Mouse (Mus musculus): ENCODE measurements around the gene Lypd6b. TPM values are rescaled to one million over a fixed set of nuclear protein-coding genes. Genes with fewer than 3 reads are reported as not detected.
A peak's percentile ranks its signal among the peaks of the same experiment; 100 is the strongest.

The Lypd6b gene
- polyA plus RNA-seq (2014; fragmentation: Nextera tagmentation; extraction: Ambion mirVana): 0.36 and 0.87 TPM in 2 replicates

DNA sequence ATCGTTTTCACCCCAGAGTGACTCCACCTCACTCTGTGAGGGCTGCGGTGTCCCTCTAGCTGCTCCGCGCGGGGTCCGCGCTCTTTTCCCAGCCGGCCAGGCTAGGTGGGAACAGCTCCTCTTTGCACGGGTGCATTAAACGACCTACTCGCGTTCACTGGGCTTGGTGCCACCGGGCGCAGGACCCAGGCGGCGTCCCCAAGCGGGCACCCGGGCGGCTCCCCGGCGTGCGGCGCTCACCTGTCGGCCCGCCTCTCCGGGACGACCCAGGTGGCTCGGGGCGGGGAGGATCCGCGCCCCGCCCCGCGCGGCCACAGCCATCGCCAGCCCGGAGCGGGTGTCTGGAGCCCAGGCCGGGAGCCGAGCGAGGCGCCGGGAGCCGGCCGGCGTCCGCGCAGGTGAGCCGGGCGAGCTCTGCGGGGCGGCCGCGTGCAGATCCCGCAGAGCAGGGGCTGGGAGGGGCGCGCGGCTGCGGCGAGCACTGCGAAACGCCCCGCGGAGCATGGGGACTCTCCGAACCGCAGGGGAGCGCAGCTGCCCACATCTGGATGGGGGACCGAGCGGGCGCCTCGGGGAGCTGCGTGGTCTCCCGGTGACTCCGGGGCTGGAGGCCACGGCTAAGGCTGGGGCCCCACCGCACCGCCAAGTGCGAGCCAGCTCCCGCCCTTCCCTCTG, at the start of gene Lypd6b:
TSS of gene Lypd6b (plus strand) at position 313 of the 675 bp plus-strand sequence.
- under 1% methylated on average over 72 of the region's 79 CpGs for WGBS
- Histone ChIP-seq H3K9me3 (ENCODE audit: control insufficient read depth, low read length) (no peaks in the 10 kb centered on the region), H3K4me3 (ENCODE audit: low read depth, low read length) (peak within 1 kb of the TSS; percentile 61), H3K4me2 (peak within 1 kb of the TSS; percentile 100), H3K36me3 (ENCODE audit: control insufficient read depth, insufficient read depth, low read length) (no peaks in the 10 kb centered on the region), H3K4me1 (ENCODE audit: control insufficient read depth, insufficient read depth, low read length) (peaks cover 2% of the 10 kb centered on the region; the same call in 1 of the 2 replicates), H3K9ac (ENCODE audit: low read length) (peak within 1 kb of the TSS; percentile 64), H3K27ac (ENCODE audit: low read depth, low read length) (no peak within 1 kb of the TSS), H3K27me3 (ENCODE audit: control insufficient read depth, insufficient read depth, low read length) (peaks cover 26% of the 10 kb centered on the region)
- DNase-seq (ENCODE audit: low spot score, missing footprints) (peak; percentile 91), ATAC-seq (ENCODE audit: low FRiP score) (peak; percentile 75)

DNA sequence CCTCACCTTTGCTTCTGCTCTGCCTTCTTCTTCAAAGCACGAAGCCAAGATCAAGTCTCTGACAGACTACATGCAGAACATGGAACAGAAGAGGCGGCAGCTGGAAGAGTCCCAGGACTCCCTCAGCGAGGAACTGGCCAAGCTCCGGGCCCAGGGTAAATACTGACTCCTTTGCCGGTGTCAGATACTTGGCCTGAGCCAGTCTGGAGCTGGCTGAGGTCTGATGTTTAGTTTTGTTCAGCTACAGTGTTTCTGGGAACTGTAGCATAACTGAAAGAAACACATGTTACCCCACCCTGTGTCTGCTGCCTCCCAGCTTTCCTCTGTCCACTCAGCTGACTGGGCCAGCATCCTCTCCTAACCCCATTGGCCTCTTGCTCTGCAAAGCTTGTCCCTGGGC, 48.4 kb upstream of the Lypd6b start:
- ATAC-seq (ENCODE audit: low FRiP score) (no peak), DNase-seq (ENCODE audit: low spot score, missing footprints) (no peak)
- Histone ChIP-seq H3K4me3 (ENCODE audit: low read depth, low read length) (no peak overlapping the region), H3K36me3 (ENCODE audit: control insufficient read depth, insufficient read depth, low read length) (peaks cover 4% of the 10 kb centered on the region; the same call in 1 of the 2 replicates), H3K9me3 (ENCODE audit: control insufficient read depth, low read length) (no peaks in the 10 kb centered on the region), H3K27me3 (ENCODE audit: control insufficient read depth, insufficient read depth, low read length) (no peaks in the 10 kb centered on the region), H3K4me2 (no peak overlapping the region), H3K27ac (ENCODE audit: low read depth, low read length) (no peak overlapping the region), H3K9ac (ENCODE audit: low read length) (no peak overlapping the region), H3K4me1 (ENCODE audit: control insufficient read depth, insufficient read depth, low read length) (peaks cover 6% of the 10 kb centered on the region)
- WGBS: 97% methylated on average over 5 of the region's 5 CpGs

DNA sequence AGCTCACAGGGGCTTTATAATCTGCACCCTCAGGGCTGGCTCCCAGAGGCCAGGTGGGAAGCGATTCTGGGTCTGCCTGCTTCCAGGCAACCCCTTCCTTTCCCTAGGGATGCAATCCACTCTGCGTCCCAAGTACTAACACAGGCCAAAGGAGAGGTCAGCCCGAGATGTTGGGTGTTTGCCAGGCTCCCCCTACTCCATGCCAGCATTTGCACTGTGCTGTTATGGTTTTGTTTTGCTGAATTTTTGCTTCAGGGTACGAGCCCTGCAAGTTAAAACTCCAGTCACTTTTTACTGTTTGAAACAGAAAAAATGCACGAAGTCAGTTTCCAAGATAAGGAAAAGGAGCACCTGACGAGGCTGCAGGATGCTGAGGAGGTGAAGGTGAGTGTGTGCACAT, 46.5 kb upstream of the Lypd6b start:
- DNase-seq (ENCODE audit: low spot score, missing footprints): no peak
- peaks cover 6% of the 10 kb centered on the region for H3K4me1 ChIP-seq (ENCODE audit: control insufficient read depth, insufficient read depth, low read length)
- ATAC-seq (ENCODE audit: low FRiP score): no peak
- H3K36me3 ChIP-seq (ENCODE audit: control insufficient read depth, insufficient read depth, low read length): peaks cover 7% of the 10 kb centered on the region; the same call in 1 of the 2 replicates
- H3K27me3 ChIP-seq (ENCODE audit: control insufficient read depth, insufficient read depth, low read length): no peaks in the 10 kb centered on the region
- H3K9me3 ChIP-seq (ENCODE audit: control insufficient read depth, low read length): no peaks in the 10 kb centered on the region
- no peak overlapping the region for H3K27ac ChIP-seq (ENCODE audit: low read depth, low read length)
- no peak overlapping the region for H3K4me3 ChIP-seq (ENCODE audit: low read depth, low read length)
- 82% methylated on average over 6 of the region's 6 CpGs for WGBS
- H3K9ac ChIP-seq (ENCODE audit: low read length): no peak overlapping the region
- H3K4me2 ChIP-seq: no peak overlapping the region

DNA sequence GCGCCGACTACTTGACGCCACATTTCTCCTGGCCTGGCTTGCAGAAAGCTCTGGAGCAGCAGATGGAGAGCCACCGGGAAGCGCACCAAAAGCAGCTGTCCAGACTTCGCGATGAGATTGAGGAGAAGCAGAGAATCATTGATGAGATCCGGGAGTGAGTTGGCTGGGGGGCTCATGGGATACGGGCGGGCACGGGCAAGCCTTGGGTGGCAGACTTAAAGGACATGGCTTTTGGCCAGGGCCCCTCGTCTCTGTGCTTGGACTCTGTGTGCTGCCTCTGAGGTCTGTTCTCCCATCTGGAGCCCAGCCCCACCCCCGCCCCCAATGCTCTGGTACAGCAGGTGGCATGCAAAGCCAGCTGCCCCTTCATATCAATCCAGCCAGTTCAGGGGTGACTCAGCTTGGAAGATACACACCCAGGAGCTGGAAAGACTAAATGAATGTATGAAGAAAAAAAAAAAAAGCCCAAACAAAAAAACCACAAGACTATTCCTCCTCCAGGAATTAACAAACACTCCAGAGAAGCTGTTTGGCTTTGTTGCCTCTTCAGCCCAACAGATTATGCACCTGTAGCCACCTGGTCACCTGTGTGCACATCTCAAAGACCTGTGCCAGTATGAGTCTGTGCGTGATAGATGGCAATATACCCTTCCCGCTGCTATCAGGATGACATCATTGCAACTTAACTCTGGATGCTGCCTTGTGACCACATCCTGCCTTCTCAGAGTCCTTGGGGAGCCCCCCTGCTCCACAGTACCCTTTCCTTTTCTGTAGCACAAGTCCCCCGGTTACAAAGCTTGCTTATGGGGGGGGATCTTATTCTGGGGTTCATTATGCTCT, 45.4 kb upstream of the Lypd6b start:
- no peaks in the 10 kb centered on the region for H3K27me3 ChIP-seq (ENCODE audit: control insufficient read depth, insufficient read depth, low read length)

DNA sequence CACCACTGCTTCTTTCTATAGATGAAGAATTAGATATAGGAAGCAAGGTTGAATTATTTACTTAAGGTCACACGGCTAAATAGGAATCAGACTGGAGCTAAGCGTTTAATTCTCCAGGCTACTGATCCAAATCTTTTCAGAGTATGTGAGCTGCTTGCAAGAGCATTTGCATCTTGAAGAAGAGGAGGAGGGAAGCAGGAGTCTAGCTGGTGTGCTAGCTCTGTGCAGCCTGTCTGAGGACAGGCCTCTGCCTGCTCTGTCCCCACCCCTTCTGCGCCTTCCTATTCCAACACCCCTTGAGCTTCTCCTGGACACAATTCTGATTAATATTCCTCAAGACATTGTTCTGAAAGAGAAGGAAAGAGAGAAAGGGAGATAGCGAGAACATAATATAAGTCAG, 44.6 kb upstream of the Lypd6b start:
- no peak overlapping the region for H3K4me3 ChIP-seq (ENCODE audit: low read depth, low read length)
- WGBS: 61% methylated on average over 4 of the region's 4 CpGs
- no peaks in the 10 kb centered on the region for H3K27me3 ChIP-seq (ENCODE audit: control insufficient read depth, insufficient read depth, low read length)
- H3K9me3 ChIP-seq (ENCODE audit: control insufficient read depth, low read length): no peaks in the 10 kb centered on the region
- DNase-seq (ENCODE audit: low spot score, missing footprints) (no peak), ATAC-seq (ENCODE audit: low FRiP score) (no peak)
- peaks cover 6% of the 10 kb centered on the region for H3K4me1 ChIP-seq (ENCODE audit: control insufficient read depth, insufficient read depth, low read length)
- H3K9ac ChIP-seq (ENCODE audit: low read length): no peak overlapping the region
- H3K27ac ChIP-seq (ENCODE audit: low read depth, low read length): no peak overlapping the region
- peaks cover 11% of the 10 kb centered on the region for H3K36me3 ChIP-seq (ENCODE audit: control insufficient read depth, insufficient read depth, low read length)
- H3K4me2 ChIP-seq: no peak overlapping the region

More for the DNA sequence above, 45.4 kb upstream of the Lypd6b start:
- 85% methylated on average over 16 of the region's 16 CpGs for WGBS
- Histone ChIP-seq H3K4me3 (ENCODE audit: low read depth, low read length) (no peak overlapping the region), H3K4me1 (ENCODE audit: control insufficient read depth, insufficient read depth, low read length) (peaks cover 6% of the 10 kb centered on the region), H3K4me2 (no peak overlapping the region), H3K9me3 (ENCODE audit: control insufficient read depth, low read length) (no peaks in the 10 kb centered on the region), H3K9ac (ENCODE audit: low read length) (no peak overlapping the region), H3K36me3 (ENCODE audit: control insufficient read depth, insufficient read depth, low read length) (peaks cover 10% of the 10 kb centered on the region), H3K27ac (ENCODE audit: low read depth, low read length) (no peak overlapping the region)
- DNase-seq (ENCODE audit: low spot score, missing footprints) (no peak), ATAC-seq (ENCODE audit: low FRiP score) (peak; percentile 14; the same call in 1 of the 2 replicates)

DNA sequence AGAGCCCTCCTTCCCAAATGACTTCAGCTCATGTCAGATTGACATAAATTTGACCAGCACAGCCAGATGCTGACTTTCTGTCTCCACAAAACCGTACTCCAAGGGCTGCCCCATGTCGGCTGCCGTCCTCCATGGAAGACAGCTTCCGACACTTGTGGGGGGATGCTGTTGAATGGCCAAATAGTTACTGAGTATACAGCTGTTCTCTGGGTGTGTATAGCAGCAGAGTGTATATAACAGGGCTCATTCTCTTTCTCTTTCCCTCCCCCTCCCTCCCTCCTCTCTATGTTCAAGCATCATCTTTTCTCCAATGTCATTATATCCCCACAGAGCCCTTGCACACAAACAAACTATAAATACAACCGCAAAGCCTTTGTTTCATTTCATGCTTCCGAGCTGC, 43.7 kb upstream of the Lypd6b start:
- Histone ChIP-seq H3K9me3 (ENCODE audit: control insufficient read depth, low read length) (no peaks in the 10 kb centered on the region), H3K36me3 (ENCODE audit: control insufficient read depth, insufficient read depth, low read length) (peaks cover 11% of the 10 kb centered on the region), H3K4me2 (no peak overlapping the region), H3K4me1 (ENCODE audit: control insufficient read depth, insufficient read depth, low read length) (peaks cover 6% of the 10 kb centered on the region), H3K27me3 (ENCODE audit: control insufficient read depth, insufficient read depth, low read length) (no peaks in the 10 kb centered on the region), H3K4me3 (ENCODE audit: low read depth, low read length) (no peak overlapping the region), H3K9ac (ENCODE audit: low read length) (no peak overlapping the region), H3K27ac (ENCODE audit: low read depth, low read length) (no peak overlapping the region)
- 76% methylated on average over 6 of the region's 6 CpGs for WGBS
- DNase-seq (ENCODE audit: low spot score, missing footprints) (no peak), ATAC-seq (ENCODE audit: low FRiP score) (no peak)

DNA sequence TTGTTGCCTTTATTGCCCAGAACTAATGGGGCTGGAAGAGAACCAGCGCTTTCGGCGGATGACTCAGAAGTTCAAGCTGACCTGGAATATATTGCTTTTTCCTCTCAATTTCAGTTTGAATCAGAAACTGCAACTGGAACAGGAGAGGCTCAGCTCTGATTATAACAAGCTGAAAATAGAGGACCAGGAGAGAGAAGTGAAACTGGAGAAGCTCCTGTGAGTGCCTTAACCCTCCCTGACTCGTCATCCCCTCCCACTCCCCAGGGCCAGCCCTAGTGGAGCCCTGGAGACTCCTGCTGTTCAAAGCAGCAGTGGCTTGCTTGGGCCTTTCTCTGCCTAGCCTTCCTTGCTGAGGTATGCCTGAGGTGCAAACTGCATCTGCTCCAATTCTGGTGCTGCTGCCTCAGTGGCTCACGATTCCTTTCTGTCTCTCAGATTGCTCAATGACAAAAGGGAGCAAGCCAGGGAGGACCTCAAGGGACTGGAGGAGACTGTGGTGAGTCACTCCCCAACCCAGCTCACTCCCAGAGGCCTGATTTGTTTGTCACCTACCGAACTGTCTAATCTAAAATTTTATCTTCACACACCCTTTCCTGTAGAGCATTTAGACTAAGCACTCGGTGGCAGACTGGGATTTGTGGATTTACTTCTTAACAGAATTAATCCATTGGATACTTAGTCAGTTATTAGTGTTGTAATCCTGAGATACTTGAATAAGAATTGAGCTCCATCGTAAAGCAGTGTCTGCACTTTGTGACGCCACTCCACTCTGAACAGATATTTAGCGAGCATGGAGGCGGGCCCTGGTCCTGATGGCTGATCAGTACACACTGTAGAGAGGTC, 43.0 kb upstream of the Lypd6b start:
- 61% methylated on average over 11 of the region's 11 CpGs for WGBS
- Histone ChIP-seq H3K4me2 (no peak overlapping the region), H3K36me3 (ENCODE audit: control insufficient read depth, insufficient read depth, low read length) (peaks cover 11% of the 10 kb centered on the region), H3K27me3 (ENCODE audit: control insufficient read depth, insufficient read depth, low read length) (no peaks in the 10 kb centered on the region), H3K4me1 (ENCODE audit: control insufficient read depth, insufficient read depth, low read length) (peaks cover 6% of the 10 kb centered on the region), H3K9ac (ENCODE audit: low read length) (no peak overlapping the region), H3K9me3 (ENCODE audit: control insufficient read depth, low read length) (no peaks in the 10 kb centered on the region), H3K27ac (ENCODE audit: low read depth, low read length) (no peak overlapping the region), H3K4me3 (ENCODE audit: low read depth, low read length) (no peak overlapping the region)
- DNase-seq (ENCODE audit: low spot score, missing footprints): no peak
- ATAC-seq (ENCODE audit: low FRiP score): no peak

DNA sequence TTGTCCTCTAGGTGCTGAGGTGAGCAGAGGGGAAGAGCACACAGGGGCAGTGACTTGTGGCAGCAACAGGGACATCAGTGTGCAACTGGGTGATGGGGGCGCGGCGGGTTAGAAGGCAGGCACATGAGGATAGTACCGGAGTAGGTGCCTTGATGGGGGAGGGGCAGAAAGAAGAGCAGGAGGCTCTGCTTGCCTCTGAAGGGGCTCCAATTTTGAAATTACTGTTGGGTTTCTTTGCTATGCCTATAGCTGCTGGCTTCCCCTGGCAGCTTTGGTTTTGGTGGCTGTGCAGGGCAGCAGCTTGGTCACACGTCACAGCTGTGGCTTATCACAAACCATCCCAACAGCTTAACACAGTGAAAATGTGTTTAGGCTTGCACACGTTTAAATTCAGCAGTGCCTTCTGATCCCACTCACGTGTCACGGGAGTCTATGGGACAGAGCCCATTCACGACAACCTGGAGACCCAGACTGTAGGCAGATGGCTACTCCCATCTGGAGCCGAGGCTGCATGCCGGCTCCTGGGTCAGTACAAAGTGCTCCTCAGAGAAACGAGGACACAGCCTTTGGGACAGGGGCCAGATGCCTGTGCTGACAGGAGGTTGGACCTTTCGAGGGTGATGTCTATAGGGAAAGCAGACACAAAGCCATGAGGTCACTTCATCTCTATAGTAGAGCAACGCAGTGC, 42.2 kb upstream of the Lypd6b start:
- Histone ChIP-seq H3K4me1 (ENCODE audit: control insufficient read depth, insufficient read depth, low read length) (peaks cover 6% of the 10 kb centered on the region), H3K9ac (ENCODE audit: low read length) (no peak overlapping the region), H3K27me3 (ENCODE audit: control insufficient read depth, insufficient read depth, low read length) (no peaks in the 10 kb centered on the region), H3K4me2 (no peak overlapping the region), H3K9me3 (ENCODE audit: control insufficient read depth, low read length) (no peaks in the 10 kb centered on the region), H3K27ac (ENCODE audit: low read depth, low read length) (no peak overlapping the region), H3K4me3 (ENCODE audit: low read depth, low read length) (no peak overlapping the region), H3K36me3 (ENCODE audit: control insufficient read depth, insufficient read depth, low read length) (peaks cover 11% of the 10 kb centered on the region)
- WGBS: 83% methylated on average over 14 of the region's 14 CpGs
- DNase-seq (ENCODE audit: low spot score, missing footprints) (no peak), ATAC-seq (ENCODE audit: low FRiP score) (peak; percentile 25)

Measured in midbrain, embryonic 11.5 days (tissue).